Mouse (Mus musculus): Measurements from ENCODE around the gene Fam199x. TPM values are rescaled to one million over a fixed set of nuclear protein-coding genes. Genes with fewer than 3 reads are reported as not detected.

Fam199x gene
- total RNA-seq (2021) = 10 to 100 TPM; 10.1 to 10.5 TPM
- long read RNA-seq, experiment 1, full-length matches to known transcripts = 9 of 13 reads
- long read RNA-seq, experiment 1, partial matches to known transcripts = 1 of 13 reads
- long read RNA-seq, experiment 1, other reads (novel, unspliced or antisense) = 3 of 13 reads
- long read RNA-seq, experiment 2, full-length matches to known transcripts = 6 of 9 reads
- long read RNA-seq, experiment 2, partial matches to known transcripts = 0 of 9 reads
- long read RNA-seq, experiment 2, other reads (novel, unspliced or antisense) = 3 of 9 reads

DNA sequence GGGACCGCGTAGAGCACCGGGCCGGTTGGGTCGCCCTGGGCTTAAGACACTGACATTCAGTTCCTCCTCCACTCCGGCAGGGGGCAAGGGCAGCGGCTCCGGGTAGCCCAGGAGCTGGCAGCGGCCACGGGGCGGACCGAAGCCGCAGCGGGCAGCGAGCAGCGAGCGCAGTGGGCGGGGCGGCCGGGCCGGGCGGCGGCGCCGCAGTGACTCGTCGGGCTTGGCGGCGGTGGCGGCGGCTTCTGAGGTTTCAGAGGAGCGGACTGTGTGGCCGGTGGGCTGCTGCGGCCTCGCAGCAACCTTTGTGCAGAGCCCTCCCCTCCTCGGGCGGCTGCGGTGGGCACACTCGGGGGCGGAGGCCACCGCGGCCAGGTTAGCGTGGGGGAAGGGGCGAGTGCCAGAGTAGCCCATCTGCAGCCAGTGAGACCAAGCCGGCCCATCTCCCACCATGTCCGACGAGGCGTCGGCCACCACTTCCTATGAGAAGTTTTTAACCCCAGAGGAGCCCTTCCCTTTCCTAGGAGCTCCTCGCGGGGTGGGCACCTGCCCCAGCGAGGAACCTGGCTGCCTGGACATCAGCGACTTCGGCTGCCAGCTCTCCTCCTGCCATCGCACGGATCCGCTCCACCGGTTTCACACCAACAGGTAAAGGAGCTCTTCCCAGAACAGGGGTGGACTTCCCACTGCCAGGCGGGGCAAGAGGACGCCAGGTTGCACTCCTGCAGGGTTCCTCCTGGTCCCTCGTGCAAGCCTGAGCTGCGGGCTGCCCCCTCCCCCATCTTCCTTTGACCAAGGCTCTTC, at the start of gene Fam199x:
TSS of gene Fam199x (plus strand) at position 170 of the 801 bp plus-strand sequence.
- peak; percentile 62 to 68 for DNase-seq (ENCODE audit: low spot score in 2 of 2)

DNA sequence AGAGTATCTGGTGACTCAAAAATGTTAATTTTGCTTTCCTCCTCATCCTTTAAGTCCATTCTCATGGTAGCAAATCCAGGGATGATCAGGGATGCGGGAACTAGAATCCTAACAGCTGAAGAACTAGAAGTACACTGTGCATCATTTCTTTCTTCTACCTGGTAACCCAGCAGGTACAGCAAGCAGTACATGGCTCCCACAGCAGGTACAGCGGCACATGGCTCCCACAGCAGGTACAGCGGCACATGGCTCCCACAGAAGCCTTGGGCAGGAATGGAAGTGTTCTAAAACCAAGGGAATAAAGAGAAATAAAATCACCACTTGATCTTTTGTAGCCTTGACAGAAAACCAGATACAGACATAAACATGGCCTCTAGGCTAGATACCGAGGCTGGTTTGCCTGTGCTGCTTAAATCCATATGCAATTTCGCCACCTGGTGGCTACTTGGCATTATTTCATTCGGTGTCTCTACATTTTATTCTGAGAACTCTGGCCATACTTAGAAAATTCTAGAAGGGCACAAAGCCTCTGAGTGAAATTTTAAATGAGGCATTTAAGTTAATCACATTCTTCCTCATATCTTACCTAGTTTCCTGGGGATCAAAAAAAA, 34.2 kb upstream of the Fam199x start:
- peak; percentile 39 to 41 for DNase-seq (ENCODE audit: low spot score in 2 of 2)

DNA sequence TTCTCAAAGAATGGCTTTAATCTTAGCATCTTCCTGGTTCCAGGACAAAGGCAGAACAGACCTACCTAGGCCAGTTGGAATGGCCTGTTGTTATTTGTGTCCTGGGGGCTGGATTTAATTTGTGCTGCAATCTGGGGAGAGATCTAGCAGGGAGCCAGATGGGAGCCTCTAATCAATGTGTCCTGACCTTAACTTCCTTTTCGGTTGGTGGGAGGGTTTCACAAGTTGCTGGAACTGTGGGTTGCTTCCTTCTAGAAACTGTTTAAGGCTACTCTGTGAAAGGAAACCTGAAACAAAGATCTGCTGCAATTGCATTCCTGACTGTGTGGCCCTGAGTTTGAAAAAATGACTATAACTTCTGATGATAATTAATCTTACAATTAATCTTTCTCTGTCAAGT, 31.7 kb upstream of the Fam199x start:
- no peak for DNase-seq (ENCODE audit: low spot score in 2 of 2)

DNA sequence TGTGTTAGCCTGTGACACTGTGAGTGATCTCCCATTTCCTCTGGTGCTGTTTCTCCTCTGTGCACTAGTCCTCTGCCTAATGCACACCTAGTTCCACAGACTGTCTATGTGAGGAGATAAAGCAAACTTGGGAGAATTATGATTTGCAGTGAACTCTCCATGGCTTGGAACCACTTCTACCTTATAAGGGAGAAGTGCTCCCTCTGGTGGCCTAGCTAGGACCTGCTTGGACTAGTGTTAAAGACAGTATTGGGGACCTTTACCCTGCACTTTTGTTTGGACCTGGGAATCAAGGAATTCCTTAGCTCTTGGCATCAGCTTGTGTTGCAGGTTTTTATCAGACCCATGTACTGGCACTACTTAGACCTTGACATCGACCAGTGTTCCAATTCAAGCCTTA, 30.1 kb upstream of the Fam199x start:
- DNase-seq (ENCODE audit: low spot score in 2 of 2) = peak; percentile 47 to 58

DNA sequence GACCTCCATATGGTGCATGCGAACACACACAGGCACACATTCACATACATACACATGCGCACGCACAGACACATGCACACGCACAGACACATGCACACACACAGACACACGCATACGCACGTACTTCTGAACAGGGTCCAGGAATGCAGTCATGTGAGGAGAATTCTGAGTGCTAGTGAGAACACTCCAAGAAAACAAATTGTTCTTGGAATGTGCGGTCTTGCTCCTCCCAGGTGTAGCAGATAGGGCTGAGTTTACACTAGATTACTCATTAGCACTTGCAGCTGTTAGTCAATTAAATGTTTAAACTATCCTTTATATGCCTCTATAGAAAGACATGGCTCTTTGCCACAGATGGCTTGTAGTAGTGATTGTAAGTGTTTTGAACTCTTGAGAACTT, 18.5 kb upstream of the Fam199x start:
- DNase-seq (ENCODE audit: low spot score in 2 of 2) = no peak

DNA sequence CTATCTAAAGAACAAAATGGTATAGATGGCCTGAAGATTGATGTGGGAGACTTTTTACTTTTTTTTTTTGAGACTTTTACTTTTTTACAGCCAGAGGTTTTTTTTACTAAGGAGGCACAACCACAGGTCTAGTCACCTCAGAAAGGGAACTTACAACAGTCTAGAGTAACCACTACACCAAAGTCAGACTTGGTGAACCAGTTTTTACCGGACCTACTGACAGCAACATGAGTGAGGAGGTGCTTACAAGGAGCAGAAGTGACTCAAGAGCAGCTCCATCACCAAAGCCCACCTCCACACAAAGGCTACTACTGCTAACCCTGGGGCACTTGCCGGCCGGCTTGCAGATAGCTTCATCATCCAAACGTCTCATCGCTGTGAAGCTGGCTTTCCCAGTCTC, 17.7 kb upstream of the Fam199x start:
- no peak for DNase-seq (ENCODE audit: low spot score in 2 of 2)

DNA sequence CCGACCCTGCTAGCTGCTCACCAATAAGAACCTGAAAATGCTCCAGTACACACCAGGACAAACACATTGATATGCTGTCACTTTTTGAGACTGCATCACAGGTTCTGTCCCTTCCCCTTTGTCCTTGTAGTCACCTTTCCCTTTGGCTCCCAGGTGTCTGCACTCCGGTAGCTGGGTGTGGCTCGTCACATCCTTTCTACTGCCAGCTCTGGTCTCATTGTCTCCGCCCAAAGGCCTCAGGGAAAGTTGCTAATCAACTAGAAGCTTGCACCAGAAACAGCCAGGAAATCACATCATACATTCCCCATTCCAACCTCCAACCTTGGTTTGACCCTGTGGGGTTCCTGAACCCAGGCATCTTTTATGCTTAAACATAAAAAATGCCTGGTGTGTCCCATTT, 15.1 kb upstream of the Fam199x start:
- DNase-seq (ENCODE audit: low spot score in 2 of 2) = no peak

DNA sequence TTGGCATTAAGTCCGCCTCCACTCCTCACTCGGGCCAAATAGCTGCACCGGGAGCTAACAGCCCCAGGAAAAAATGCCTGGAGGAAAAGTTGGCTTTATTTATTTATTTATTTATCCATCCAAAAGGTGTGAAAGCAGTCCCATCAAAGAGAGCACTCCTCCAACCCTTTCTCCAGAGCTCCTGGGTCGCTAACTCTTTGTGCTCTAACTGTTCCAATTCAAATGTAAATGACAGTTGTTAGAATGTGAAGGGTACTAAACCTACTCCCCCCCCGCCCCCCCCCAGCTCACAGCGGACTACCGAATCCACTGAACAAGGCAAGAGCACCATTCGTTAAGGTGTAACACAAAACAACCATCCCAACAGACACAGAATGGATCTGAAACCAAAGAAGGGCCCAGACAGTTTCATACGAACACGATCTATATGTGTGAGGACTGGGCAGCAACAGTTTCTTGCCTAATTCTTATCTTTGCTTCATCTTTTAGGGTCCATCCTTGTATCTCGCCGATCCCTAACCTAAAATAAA, 11.9 kb upstream of the Fam199x start:
- DNase-seq (ENCODE audit: low spot score in 2 of 2) = no peak

DNA sequence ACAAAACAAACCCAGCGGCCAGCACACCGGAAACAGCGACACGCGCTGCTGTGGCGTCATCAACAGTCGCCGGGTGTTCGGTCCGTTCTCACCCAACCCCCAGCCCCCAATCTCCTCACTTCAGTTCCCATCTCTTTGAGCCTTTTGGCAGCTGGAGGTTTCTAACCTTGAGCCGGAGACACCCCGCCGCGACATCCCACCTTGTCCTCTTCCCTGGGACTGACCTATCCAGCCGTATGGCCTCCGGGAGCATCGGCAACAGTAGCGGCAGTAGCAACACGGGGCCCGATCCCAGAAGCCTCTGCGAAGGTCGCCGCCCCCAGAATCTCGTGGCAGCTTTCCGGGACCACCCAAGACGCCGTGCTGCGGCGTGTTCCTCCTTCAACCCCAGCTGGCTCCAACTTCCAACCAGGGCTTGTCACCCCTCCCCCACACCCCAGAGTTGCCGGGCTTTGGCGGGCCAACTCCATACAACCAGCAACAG, 11.4 kb upstream of the Fam199x start, which contains the start of gene Slc25a53:
TSS of gene Slc25a53 (minus strand) at position 303 of the 484 bp plus-strand sequence.
- DNase-seq (ENCODE audit: low spot score in 2 of 2) = peak; percentile 80 to 83

DNA sequence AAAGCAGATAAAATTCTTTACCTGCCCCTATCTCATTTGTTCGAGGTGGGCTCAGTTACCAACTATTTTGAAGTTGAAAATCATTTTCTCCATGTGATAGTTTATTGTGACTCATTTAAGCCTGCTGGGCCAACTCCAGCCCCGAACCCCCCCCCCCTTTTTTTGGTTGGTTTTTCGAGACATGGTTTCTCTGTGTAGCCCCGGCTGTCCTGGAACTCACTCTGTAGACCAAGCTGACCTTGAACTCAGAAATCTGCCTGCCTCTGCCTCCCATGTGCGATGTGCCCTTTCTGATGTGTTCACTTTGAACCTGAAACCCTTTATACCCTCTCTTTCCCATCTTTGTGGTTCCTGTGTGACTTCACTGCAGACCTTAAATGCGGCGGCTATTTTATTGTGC, 10.9 kb upstream of the Fam199x start:
- DNase-seq (ENCODE audit: low spot score in 2 of 2) = no peak

DNA sequence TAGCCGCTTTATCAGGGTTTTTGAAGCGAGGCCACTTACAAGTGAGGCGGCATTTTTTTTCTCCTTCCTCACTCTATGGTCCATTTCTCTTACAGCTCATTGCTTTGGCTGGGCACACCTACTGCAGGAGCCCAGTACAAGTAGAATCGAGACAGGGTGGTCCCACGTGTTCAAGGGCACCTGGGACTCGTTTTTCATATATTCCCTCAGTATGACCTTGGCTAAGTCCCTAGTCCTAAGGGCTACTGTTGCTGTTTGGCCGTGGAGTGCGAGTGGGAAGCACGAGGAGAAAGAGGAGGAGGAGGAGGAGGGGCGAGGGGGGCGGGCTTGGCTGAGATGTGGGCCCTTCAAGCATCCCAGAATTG, 352 bp upstream of the Fam199x start:
- peak in 1 of 2 experiments; percentile 5 for DNase-seq (ENCODE audit: low spot score in 2 of 2)

DNA sequence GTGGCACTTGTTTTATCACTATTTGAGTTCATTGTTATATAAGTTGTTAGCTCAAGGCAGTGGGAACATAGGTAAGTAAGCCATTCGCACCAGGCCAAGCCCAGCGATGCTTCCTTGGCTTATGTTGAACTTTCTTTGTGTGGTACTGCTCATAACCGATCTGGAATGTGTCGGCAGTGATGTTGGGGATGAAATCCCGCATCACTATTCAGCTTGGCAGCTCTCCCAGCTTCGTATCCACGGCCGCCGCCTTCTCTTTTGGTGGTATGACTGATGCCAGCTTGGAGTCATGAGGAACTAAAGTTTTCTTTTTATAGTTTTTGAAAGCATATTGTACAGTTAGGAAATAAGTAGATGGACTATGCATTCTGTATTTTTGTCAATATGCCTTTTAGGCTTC, 13.8 kb downstream of the Fam199x start:
- DNase-seq (ENCODE audit: low spot score in 2 of 2) = peak; percentile 34 to 48

DNA sequence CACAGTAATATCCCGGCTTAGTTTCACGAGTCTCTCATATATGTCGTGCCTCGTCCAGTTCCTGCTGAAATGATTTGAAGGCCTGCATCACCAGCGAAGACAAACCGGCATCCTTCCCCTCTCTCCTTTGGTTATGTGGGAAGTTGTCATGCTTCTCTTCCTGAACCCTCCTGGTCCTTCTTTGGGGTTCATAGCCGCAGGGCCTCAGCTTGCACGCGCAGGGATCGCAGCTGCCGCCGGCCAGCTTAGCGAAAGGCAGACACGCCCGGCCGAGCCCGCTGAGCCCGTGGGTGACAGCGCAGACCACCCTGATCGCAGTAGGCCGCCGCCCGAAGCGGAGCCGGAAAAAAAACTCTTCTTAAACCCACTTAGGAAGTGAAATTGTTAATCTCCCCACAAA, 55.1 kb downstream of the Fam199x start:
- DNase-seq (ENCODE audit: low spot score in 2 of 2) = no peak

DNA sequence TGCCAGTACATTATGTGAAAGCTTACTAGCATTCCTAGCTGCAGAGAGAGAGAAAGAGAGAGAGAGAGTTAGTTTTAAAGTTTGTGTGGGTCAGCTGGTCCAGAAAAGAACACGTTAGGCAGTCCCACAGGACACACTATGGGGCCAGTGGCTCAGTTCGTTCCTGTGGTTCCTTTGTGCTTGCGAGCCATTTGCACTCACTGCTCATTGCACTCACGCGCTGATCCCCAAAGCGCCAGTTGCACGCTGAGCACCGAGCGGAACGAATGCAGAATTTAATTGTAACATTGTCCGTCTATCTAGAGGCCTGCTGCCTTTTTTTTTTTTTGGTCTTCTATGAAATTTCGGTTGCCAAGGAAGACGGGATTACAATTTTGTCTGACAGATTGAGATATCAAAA, 57.1 kb downstream of the Fam199x start:
- DNase-seq (ENCODE audit: low spot score in 2 of 2) = no peak

DNA sequence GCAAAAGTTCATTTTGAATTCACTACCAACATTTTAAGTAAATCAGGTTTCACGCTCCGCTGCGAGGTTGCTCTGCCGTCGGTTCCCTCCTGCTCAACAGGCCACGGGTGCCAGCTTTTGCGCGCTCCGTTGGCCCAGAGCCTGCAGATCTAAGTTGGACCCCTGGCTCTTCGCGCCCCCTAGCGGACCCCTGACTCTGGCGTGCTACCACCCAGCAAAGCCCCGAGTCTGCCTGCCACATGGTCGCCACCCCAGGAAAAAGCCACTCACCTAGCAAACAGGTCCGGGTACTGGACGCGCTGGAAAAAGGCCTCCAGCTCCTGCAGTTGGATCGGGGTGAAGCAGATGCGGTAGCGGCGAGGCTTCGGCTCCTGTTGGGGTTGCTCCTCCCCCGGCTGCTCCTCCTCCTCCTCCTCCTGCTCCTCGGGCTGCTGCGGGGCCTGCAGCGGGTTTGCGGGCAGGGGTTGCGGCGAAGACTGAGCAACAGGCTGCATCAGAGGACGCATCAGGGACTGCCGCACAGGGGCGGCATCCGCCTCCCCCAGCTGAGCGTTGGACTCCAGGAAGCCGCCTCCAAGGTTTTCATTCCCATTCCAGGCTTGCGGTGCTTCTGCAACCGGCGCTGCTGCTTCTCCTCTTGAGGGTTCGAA, 68.8 kb downstream of the Fam199x start:
- DNase-seq (ENCODE audit: low spot score in 2 of 2) = no peak

DNA sequence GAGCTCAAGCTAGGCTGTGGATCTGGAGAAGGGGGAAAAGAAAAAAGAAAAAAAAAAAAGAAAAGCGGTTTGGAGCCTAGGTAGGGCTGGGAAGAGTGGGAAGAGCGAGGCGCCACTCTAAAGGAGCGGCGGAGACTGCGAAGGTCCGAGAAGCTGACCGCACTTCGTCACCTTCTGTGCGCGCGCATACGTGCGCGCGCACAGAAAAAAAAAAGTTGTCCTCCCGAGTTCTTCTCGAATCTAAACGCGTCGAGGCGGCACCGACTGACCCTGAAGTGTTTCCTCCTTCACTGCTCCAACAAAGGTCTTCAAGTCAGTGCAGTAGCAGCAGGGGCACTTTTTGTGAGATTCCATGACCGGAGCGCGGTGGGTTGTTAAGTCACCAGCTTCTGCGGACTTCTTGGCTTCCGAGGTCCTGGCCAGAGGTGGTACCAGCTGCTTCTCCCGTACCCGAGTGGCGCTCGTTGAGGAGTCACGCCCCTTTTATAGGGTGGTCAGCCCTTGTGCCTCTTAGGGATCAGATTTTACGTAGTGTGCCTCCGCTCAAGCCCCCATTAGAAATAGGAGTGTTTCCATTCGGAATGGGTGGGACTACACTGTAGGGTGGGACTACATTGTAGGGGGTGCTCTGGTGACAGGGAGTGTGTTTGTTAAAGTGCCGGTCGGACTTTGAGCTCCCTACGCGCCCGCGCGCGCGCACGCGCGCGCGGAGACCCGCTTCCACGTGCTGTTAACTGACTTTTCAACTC, 70.5 kb downstream of the Fam199x start:
- DNase-seq (ENCODE audit: low spot score in 2 of 2) = no peak

DNA sequence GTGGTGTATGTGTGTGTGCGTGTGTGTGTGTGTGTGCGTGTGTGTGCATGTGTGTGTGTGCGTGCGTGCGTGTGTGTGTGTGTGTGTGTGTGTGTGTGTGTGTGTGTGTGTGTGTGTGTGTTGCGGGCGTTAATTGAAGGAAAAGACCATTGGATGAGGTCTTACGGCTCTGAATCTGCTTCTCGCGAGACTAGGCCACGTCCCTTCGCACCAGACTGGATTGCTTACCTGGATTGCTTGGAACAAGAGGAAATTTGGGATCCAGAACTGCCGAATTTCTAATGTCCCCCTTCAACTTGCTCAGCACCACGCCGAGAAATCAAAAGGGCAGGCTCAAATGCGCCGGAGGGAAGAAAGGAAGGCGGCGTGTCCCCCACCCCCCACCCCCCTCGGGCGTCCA, 72.3 kb downstream of the Fam199x start, which contains the start of gene Esx1:
TSS of gene Esx1 (minus strand) at position 366 of the 400 bp plus-strand sequence.
- no peak for DNase-seq (ENCODE audit: low spot score in 2 of 2)

DNA sequence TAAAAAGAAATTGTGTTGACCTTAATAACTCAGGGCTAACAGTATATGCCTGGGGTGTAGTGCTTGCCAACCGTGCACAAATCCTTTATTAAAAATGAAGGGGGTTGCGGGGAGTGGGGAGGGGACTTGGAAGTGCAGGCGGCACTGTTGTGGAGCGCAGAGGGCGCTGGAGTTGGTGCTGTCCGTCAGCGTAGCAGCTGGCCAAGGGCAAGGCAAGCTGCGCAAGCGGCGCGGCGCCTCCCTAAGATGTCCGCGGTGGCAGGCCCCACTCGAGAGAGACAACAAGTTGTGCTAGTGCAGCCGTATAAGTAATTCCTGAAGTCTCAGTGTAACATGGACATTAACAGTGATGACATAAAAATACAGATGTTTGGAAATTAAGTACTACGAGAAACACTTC, 78.1 kb downstream of the Fam199x start:
- no peak for DNase-seq (ENCODE audit: low spot score in 2 of 2)

Measured in left cerebral cortex, adult 18-20 months (tissue).